Mouse (Mus musculus) ES-E14 (cell line): ENCODE measurements at regions not wholly inside any gene's neighbourhood (a gene's known extent, or its start where the extent isn't known, plus 50 kb on each side); places are given as distances from the start of the nearest gene placed in this dataset.

Experiments
- CHD2 ChIP-seq: IDR thresholded peaks from 2 replicates; pipeline ENCODE4 v1.6.1; 2014; ENCODE audit warnings: mild to moderate bottlenecking, low read depth, low read length, inconsistent platforms
- HCFC1 ChIP-seq: IDR thresholded peaks from 2 replicates; pipeline ENCODE4 v1.6.1; 2012; ENCODE audit warnings: low read length, inconsistent platforms, borderline replicate concordance; ENCODE audit not compliant: insufficient read depth
- ZC3H11A ChIP-seq: IDR thresholded peaks from 2 replicates; pipeline ENCODE4 v1.6.1; 2012; ENCODE audit warnings: low read depth, mild to moderate bottlenecking, inconsistent platforms, low read length, borderline replicate concordance

- no peak for TF ChIP-seq ZC3H11A
- TF ChIP-seq HCFC1 = no peak
- TF ChIP-seq CHD2 = no peak
These were observed 121.5 kb downstream of the Katnal1 start for GRCm38 (mm10) chr5:148807612-148808011.
